Mouse (Mus musculus) stomach, postnatal 0 days (tissue): Measurements from ENCODE around the gene Spryd3.

Source experiments
- CTCF ChIP-seq: IDR thresholded peaks from 2 replicates; pipeline ENCODE4 v1.5.1; 2016; ENCODE audit warnings: antibody characterized with exemption, low read depth, mild to moderate bottlenecking, moderate library complexity
- EP300 ChIP-seq: optimal IDR thresholded peaks from 2 replicates; pipeline ENCODE3; 2016; ENCODE audit warnings: antibody characterized with exemption

- TF ChIP-seq CTCF, result peak; percentile 18; the same call in 1 of the 2 replicates
- TF ChIP-seq EP300, result no peak
These were observed at the start of gene Spryd3 for GRCm38 (mm10) chr15:102136129-102136758.
